Mouse (Mus musculus): ENCODE measurements around the gene Tceanc2. TPM values are rescaled to one million over a fixed set of nuclear protein-coding genes. Genes with fewer than 3 reads are reported as not detected.

Gene Tceanc2
- total and polyA plus RNA-seq, 3 experiments: 1.9 to 9.4 TPM; not detected in 1

GRCm38 (mm10) chr4:107091696-107092095 lies 87.2 kb downstream of the Tceanc2 start:
- Histone ChIP-seq H3K9ac (ENCODE audit: control insufficient read depth, low read depth, low read length, poor library complexity, severe bottlenecking) (no peak overlapping the region), H3K4me1 (ENCODE audit: control insufficient read depth in 1 of 2, insufficient read depth in 2 of 2, low read length in 2 of 2) (peaks cover 5 to 9% of the 10 kb centered on the region in 2 experiments; a peak in 3 of 4 replicates), H3K79me2 (ENCODE audit: control insufficient read depth, insufficient read depth, low read length, poor library complexity) (no peaks in the 10 kb centered on the region), H3K27ac (ENCODE audit: control insufficient read depth, low read depth, low read length) (no peak overlapping the region), H3K36me3 (ENCODE audit: control insufficient read depth in 1 of 2, insufficient read depth in 2 of 2, low read length in 2 of 2) (no peaks in the 10 kb centered on the region), H3K9me3 (replicated peaks; ENCODE audit: insufficient read depth, low read length) (no peaks in the 10 kb centered on the region), H3K27me3 (ENCODE audit: control insufficient read depth in 1 of 2, insufficient read depth in 2 of 2, low read length in 2 of 2) (no peaks in the 10 kb centered on the region), H3K4me3 (ENCODE audit: control insufficient read depth in 1 of 2, insufficient read depth in 1 of 2, low read depth in 2 of 2, low read length in 2 of 2) (no peak overlapping the region)
- no peak for TF ChIP-seq GABPA (IDR thresholded peaks at IDR 0.05; ENCODE audit: low read depth, low read length)
- no peak for TF ChIP-seq KAT2A (conservative IDR thresholded peaks at IDR 0.05; ENCODE audit: low read depth, low read length)
- TF ChIP-seq SMC3 (IDR thresholded peaks at IDR 0.05; ENCODE audit: low read depth, low read length): no peak
- TF ChIP-seq RCOR1 (IDR thresholded peaks at IDR 0.05; ENCODE audit: low read depth, low read length): no peak
- no peak for TF ChIP-seq UBTF (IDR thresholded peaks at IDR 0.05; ENCODE audit: borderline replicate concordance, insufficient read depth, low read depth, low read length)
- no peak for TF ChIP-seq BHLHE40 (IDR thresholded peaks at IDR 0.05; ENCODE audit: borderline replicate concordance, low read depth, low read length)
- TF ChIP-seq NELFE (IDR thresholded peaks at IDR 0.05; ENCODE audit: low read depth, low read length): no peak
- TF ChIP-seq EP300 (IDR thresholded peaks at IDR 0.05; ENCODE audit: low read depth in 1 of 2, low read length in 2 of 2): no peak
- no peak for DNase-seq (ENCODE audit: low read depth, low spot score)

GRCm38 (mm10) chr4:107084858-107085257 lies 94.1 kb downstream of the Tceanc2 start:
- DNase-seq (ENCODE audit: low read depth, low spot score): peak; percentile 20
- Histone ChIP-seq H3K9ac (ENCODE audit: control insufficient read depth, low read depth, low read length, poor library complexity, severe bottlenecking) (no peak overlapping the region), H3K4me1 (ENCODE audit: control insufficient read depth in 1 of 2, insufficient read depth in 2 of 2, low read length in 2 of 2) (peaks cover 0 to 15% of the 10 kb centered on the region in 2 experiments; a peak in 1 of 4 replicates), H3K79me2 (ENCODE audit: control insufficient read depth, insufficient read depth, low read length, poor library complexity) (no peaks in the 10 kb centered on the region), H3K27me3 (ENCODE audit: control insufficient read depth in 1 of 2, insufficient read depth in 2 of 2, low read length in 2 of 2) (no peaks in the 10 kb centered on the region), H3K9me3 (replicated peaks; ENCODE audit: insufficient read depth, low read length) (no peaks in the 10 kb centered on the region), H3K27ac (ENCODE audit: control insufficient read depth, low read depth, low read length) (no peak overlapping the region), H3K36me3 (ENCODE audit: control insufficient read depth in 1 of 2, insufficient read depth in 2 of 2, low read length in 2 of 2) (peaks cover 0 to 3% of the 10 kb centered on the region in 2 experiments; a peak in 2 of 4 replicates), H3K4me3 (ENCODE audit: control insufficient read depth in 1 of 2, insufficient read depth in 1 of 2, low read depth in 2 of 2, low read length in 2 of 2) (no peak overlapping the region)
- TF ChIP-seq CHD1 (IDR thresholded peaks at IDR 0.05; ENCODE audit: low read depth, low read length) (no peak), ZC3H11A (IDR thresholded peaks at IDR 0.05; ENCODE audit: low read depth, low read length) (no peak), MEF2A (IDR thresholded peaks at IDR 0.05; ENCODE audit: extremely low read depth, insufficient replicate concordance, low read depth, low read length, poor library complexity, severe bottlenecking) (no peak), MAFK (IDR thresholded peaks at IDR 0.05; ENCODE audit: borderline replicate concordance, low read depth, low read length) (no peak), SIN3A (IDR thresholded peaks at IDR 0.05; ENCODE audit: low read length) (no peak), POLR2AphosphoS5 (IDR thresholded peaks at IDR 0.05; ENCODE audit: borderline replicate concordance, low read depth, low read length) (no peak), TAL1 (IDR thresholded peaks at IDR 0.05; ENCODE audit: low read length) (no peak), MYC (IDR thresholded peaks at IDR 0.05; ENCODE audit: low read depth, low read length) (no peak), POLR2AphosphoS2 (IDR thresholded peaks at IDR 0.05; ENCODE audit: low read length) (no peak), EP300 (IDR thresholded peaks at IDR 0.05; ENCODE audit: low read depth in 1 of 2, low read length in 2 of 2) (no peak), POLR2A (IDR thresholded peaks at IDR 0.05; ENCODE audit: control insufficient read depth in 1 of 2, insufficient read depth in 1 of 2, low read depth in 1 of 2, low read length in 2 of 2, poor library complexity in 1 of 2) (no peak), USF1 (IDR thresholded peaks at IDR 0.05; ENCODE audit: low read depth, low read length) (no peak), RAD21 (IDR thresholded peaks at IDR 0.05; ENCODE audit: low read depth, low read length) (no peak), E2F4 (IDR thresholded peaks at IDR 0.05; ENCODE audit: borderline replicate concordance, low read depth, low read length) (no peak), NRF1 (IDR thresholded peaks at IDR 0.05; ENCODE audit: insufficient read depth, low read depth, low read length, poor library complexity, severe bottlenecking) (no peak), GABPA (IDR thresholded peaks at IDR 0.05; ENCODE audit: low read depth, low read length) (no peak), ETS1 (IDR thresholded peaks at IDR 0.05; ENCODE audit: low read depth, low read length) (no peak), MAX (IDR thresholded peaks at IDR 0.05; ENCODE audit: low read length) (no peak)

Data from MEL (cell line).